Mouse (Mus musculus) liver, embryonic 11.5 days (tissue): ENCODE measurements at regions not wholly inside any gene's neighbourhood (a gene's known extent, or its start where the extent isn't known, plus 50 kb on each side); places are given as distances from the start of the nearest gene placed in this dataset.

Experiments used
- ATAC-seq: fragments of 200-750 bp; cut with Nextera tagmentation; replicated peaks from 2 replicates; pipeline ENCODE4 v1.8.0; 2017; ENCODE audit warnings: moderate number of reproducible peaks, mild to moderate bottlenecking, moderate TSS enrichment, moderate library complexity; ENCODE audit not compliant: low FRiP score
- DNase-seq: peaks from one replicate; pipeline ENCODE4 v3.0.0-alpha.2; 2017; ENCODE audit warnings: low spot score
- H3K27ac ChIP-seq: fragments of 300-500 bp; sonication (generic); 2 replicates; pipeline ENCODE4 v1.5.1; 2014; ENCODE audit warnings: mild to moderate bottlenecking, low read depth, low read length, control low read depth
- H3K27me3 ChIP-seq: fragments of 300-500 bp; sonication (generic); replicated peaks from 2 replicates; pipeline ENCODE4 v1.6.1; 2014; ENCODE audit warnings: low read length, mixed read lengths; ENCODE audit not compliant: control insufficient read depth, insufficient read depth
- H3K36me3 ChIP-seq: fragments of 300-500 bp; sonication (generic); 2 replicates; pipeline ENCODE4 v1.6.1; 2014; ENCODE audit warnings: mild to moderate bottlenecking, low read length, moderate library complexity, mixed read lengths; ENCODE audit not compliant: control insufficient read depth, insufficient read depth
- H3K4me1 ChIP-seq: fragments of 300-500 bp; sonication (generic); replicated peaks from 2 replicates; pipeline ENCODE4 v1.6.1; 2014; ENCODE audit warnings: low read length, mixed read lengths; ENCODE audit not compliant: control insufficient read depth, insufficient read depth
- H3K4me2 ChIP-seq: fragments of 300-500 bp; sonication (generic); 2 replicates; pipeline ENCODE4 v1.6.1; 2014; ENCODE audit warnings: mild to moderate bottlenecking, control low read depth, moderate library complexity
- H3K4me3 ChIP-seq: fragments of 300-500 bp; sonication (generic); 2 replicates; pipeline ENCODE4 v1.5.1; 2014; ENCODE audit warnings: low read depth, low read length, control low read depth
- H3K9ac ChIP-seq: fragments of 300-500 bp; sonication (generic); 2 replicates; pipeline ENCODE4 v1.6.1; 2014; ENCODE audit warnings: low read depth, low read length, control low read depth
- H3K9me3 ChIP-seq: fragments of 300-500 bp; sonication (generic); 2 replicates; pipeline ENCODE4 v1.6.1; 2016; ENCODE audit warnings: low read length, inconsistent platforms, mixed read lengths; ENCODE audit not compliant: control insufficient read depth
- WGBS: fragments of 180-500 bp; shearing (Covaris S2); extraction: QIAGEN DNeasy Blood & Tissue Kit; methylation state at CpG from one replicate; pipeline ENCODE4 v1.1.7; 2014; 5-methylcytosine and 5-hydroxymethylcytosine counted together

DNA sequence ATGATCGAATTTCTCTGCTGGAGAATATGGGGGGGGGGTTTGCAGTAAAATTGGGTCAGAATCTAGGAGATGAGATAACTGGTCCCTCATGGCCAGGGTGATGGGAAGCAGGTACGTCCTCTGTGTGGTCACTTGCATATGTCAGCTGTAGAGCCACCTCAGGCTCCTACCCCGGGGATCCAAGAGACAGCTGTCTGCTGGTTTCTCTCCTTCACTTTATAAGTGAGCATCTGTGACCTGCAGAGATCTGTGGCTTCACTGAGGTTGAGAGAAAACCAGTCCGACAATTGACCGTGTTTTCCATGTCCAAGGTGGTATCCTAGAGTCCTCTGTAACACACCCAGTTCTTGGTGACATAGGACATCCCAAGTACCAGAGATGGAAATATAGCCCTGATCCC lies 162.1 kb upstream of the Ctbp2 start:
- Histone ChIP-seq H3K27me3 (no peaks in the 10 kb centered on the region), H3K4me1 (no peaks in the 10 kb centered on the region), H3K9me3 (no peaks in the 10 kb centered on the region), H3K9ac (no peak overlapping the region), H3K36me3 (no peaks in the 10 kb centered on the region), H3K4me2 (no peak overlapping the region), H3K27ac (no peak overlapping the region), H3K4me3 (no peak overlapping the region)
- ATAC-seq, result no peak
- DNase-seq, result no peak
- 77% methylated on average over 5 of the region's 5 CpGs for whole genome bisulfite sequencing

GRCm38 (mm10) chr7:133262161-133262560 lies 138.0 kb upstream of the Ctbp2 start:
- Histone ChIP-seq H3K9ac (no peak overlapping the region), H3K36me3 (no peaks in the 10 kb centered on the region), H3K27me3 (no peaks in the 10 kb centered on the region), H3K4me1 (no peaks in the 10 kb centered on the region), H3K4me3 (no peak overlapping the region), H3K9me3 (no peaks in the 10 kb centered on the region), H3K27ac (no peak overlapping the region), H3K4me2 (no peak overlapping the region)
- ATAC-seq, result no peak
- no peak for DNase-seq
- 78% methylated on average over 5 of the region's 5 CpGs for WGBS

- Histone ChIP-seq H3K9ac (no peak overlapping the region), H3K4me3 (no peak overlapping the region), H3K27ac (no peak overlapping the region), H3K9me3 (no peaks in the 10 kb centered on the region), H3K4me1 (no peaks in the 10 kb centered on the region), H3K27me3 (no peaks in the 10 kb centered on the region), H3K36me3 (no peaks in the 10 kb centered on the region), H3K4me2 (no peak overlapping the region)
- ATAC-seq, result no peak
- 83% methylated on average over 7 of the region's 7 CpGs for WGBS
- no peak for DNase-seq
Measured at GRCm38 (mm10) chr7:133259143-133259542, 135.0 kb upstream of the Ctbp2 start.

GRCm38 (mm10) chr7:133256831-133257230 lies 132.7 kb upstream of the Ctbp2 start:
- Histone ChIP-seq H3K36me3 (no peaks in the 10 kb centered on the region), H3K4me2 (no peak overlapping the region), H3K4me3 (no peak overlapping the region), H3K4me1 (no peaks in the 10 kb centered on the region), H3K27me3 (no peaks in the 10 kb centered on the region), H3K9me3 (no peaks in the 10 kb centered on the region), H3K9ac (no peak overlapping the region), H3K27ac (no peak overlapping the region)
- 68% methylated on average over 5 of the region's 5 CpGs for WGBS
- DNase-seq (no peak), ATAC-seq (no peak)

DNA sequence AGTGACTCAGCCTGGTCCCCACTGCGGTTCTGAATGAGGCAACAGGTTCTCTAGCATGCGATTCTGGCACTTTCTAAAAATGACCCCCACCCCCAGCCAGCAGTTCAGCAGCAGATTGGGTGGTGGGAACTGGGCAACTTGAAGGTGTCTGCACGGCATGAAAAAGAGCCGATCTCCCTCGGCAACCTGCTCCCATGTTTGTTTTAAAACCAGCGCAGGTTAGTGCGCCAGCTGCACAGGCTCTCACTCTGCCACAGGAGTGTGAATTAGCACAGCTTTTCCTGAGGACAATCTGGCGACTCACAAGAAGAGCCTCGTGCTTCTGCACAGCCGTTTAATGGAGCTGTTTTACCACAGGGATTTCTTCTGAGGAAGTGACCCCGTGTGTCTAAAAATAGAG lies 120.4 kb upstream of the Ctbp2 start:
- no peaks in the 10 kb centered on the region for H3K36me3 ChIP-seq
- no peaks in the 10 kb centered on the region for H3K27me3 ChIP-seq
- no peak overlapping the region for H3K27ac ChIP-seq
- H3K4me2 ChIP-seq, result no peak overlapping the region
- H3K9me3 ChIP-seq, result no peaks in the 10 kb centered on the region
- 49% methylated on average over 11 of the region's 11 CpGs for WGBS
- ATAC-seq (no peak), DNase-seq (no peak)
- no peak overlapping the region for H3K4me3 ChIP-seq
- no peaks in the 10 kb centered on the region for H3K4me1 ChIP-seq
- no peak overlapping the region for H3K9ac ChIP-seq

GRCm38 (mm10) chr7:133234326-133234725 lies 110.2 kb upstream of the Ctbp2 start:
- ATAC-seq (no peak), DNase-seq (no peak)
- H3K36me3 ChIP-seq, result no peaks in the 10 kb centered on the region
- H3K27me3 ChIP-seq, result no peaks in the 10 kb centered on the region
- H3K9ac ChIP-seq, result no peak overlapping the region
- H3K9me3 ChIP-seq, result no peaks in the 10 kb centered on the region
- no peak overlapping the region for H3K4me2 ChIP-seq
- H3K27ac ChIP-seq, result no peak overlapping the region
- H3K4me3 ChIP-seq, result no peak overlapping the region
- WGBS, result 85% methylated on average over 5 of the region's 5 CpGs
- no peaks in the 10 kb centered on the region for H3K4me1 ChIP-seq

GRCm38 (mm10) chr7:133232889-133233441 lies 108.8 kb upstream of the Ctbp2 start:
- no peak overlapping the region for H3K27ac ChIP-seq
- H3K4me3 ChIP-seq, result no peak overlapping the region
- no peak overlapping the region for H3K9ac ChIP-seq
- H3K36me3 ChIP-seq, result no peaks in the 10 kb centered on the region
- no peak overlapping the region for H3K4me2 ChIP-seq
- H3K9me3 ChIP-seq, result no peaks in the 10 kb centered on the region
- H3K4me1 ChIP-seq, result no peaks in the 10 kb centered on the region
- 84% methylated on average over 10 of the region's 10 CpGs for WGBS
- DNase-seq (no peak), ATAC-seq (no peak)
- no peaks in the 10 kb centered on the region for H3K27me3 ChIP-seq

GRCm38 (mm10) chr7:133230806-133231205 lies 106.7 kb upstream of the Ctbp2 start:
- no peak overlapping the region for H3K4me3 ChIP-seq
- H3K27me3 ChIP-seq, result no peaks in the 10 kb centered on the region
- no peaks in the 10 kb centered on the region for H3K36me3 ChIP-seq
- no peaks in the 10 kb centered on the region for H3K9me3 ChIP-seq
- 55% methylated on average over 3 of the region's 3 CpGs for WGBS
- H3K9ac ChIP-seq, result no peak overlapping the region
- H3K4me2 ChIP-seq, result no peak overlapping the region
- ATAC-seq, result no peak
- DNase-seq, result no peak
- H3K27ac ChIP-seq, result no peak overlapping the region
- H3K4me1 ChIP-seq, result no peaks in the 10 kb centered on the region

GRCm38 (mm10) chr7:133223948-133224652 lies 99.9 kb upstream of the Ctbp2 start:
- no peaks in the 10 kb centered on the region for H3K27me3 ChIP-seq
- H3K9me3 ChIP-seq, result no peaks in the 10 kb centered on the region
- no peak for DNase-seq
- H3K36me3 ChIP-seq, result no peaks in the 10 kb centered on the region
- H3K4me2 ChIP-seq, result no peak overlapping the region
- no peak overlapping the region for H3K4me3 ChIP-seq
- 90% methylated on average over 19 of the region's 19 CpGs for WGBS
- no peak overlapping the region for H3K27ac ChIP-seq
- ATAC-seq, result no peak
- H3K9ac ChIP-seq, result no peak overlapping the region
- no peaks in the 10 kb centered on the region for H3K4me1 ChIP-seq
